Mouse (Mus musculus) gastrocnemius, adult 2 months (tissue): ENCODE measurements at regions not wholly inside any gene's neighbourhood (a gene's known extent, or its start where the extent isn't known, plus 50 kb on each side); places are given as distances from the start of the nearest gene placed in this dataset.
"Not testable (repeated sequence)": the region's sequence is repeated elsewhere in the genome, so short reads cannot be mapped to it uniquely, and the experiment has no call there.

Source experiments
- DNase-seq: peaks from one replicate; pipeline ENCODE4 v3.0.0; 2022
- H3K27ac ChIP-seq: fragments of 200-600 bp; 2 replicates; pipeline ENCODE4 v1.8.1; 2022; ENCODE audit warnings: mild to moderate bottlenecking
- H3K4me3 ChIP-seq: fragments of 200-600 bp; 2 replicates; pipeline ENCODE4 v1.8.1; 2022; ENCODE audit warnings: mild to moderate bottlenecking, moderate library complexity
- CTCF ChIP-seq: fragments of 200-600 bp; IDR thresholded peaks from 2 replicates; pipeline ENCODE4 v1.8.1; 2022; ENCODE audit warnings: antibody characterized with exemption, mild to moderate bottlenecking, moderate library complexity
- intact Hi-C: fragments of 180-260 bp; cut with DNase I; formaldehyde crosslinking; loops from one replicate; pipeline ENCODE4 v1.15.1; 2025

DNA sequence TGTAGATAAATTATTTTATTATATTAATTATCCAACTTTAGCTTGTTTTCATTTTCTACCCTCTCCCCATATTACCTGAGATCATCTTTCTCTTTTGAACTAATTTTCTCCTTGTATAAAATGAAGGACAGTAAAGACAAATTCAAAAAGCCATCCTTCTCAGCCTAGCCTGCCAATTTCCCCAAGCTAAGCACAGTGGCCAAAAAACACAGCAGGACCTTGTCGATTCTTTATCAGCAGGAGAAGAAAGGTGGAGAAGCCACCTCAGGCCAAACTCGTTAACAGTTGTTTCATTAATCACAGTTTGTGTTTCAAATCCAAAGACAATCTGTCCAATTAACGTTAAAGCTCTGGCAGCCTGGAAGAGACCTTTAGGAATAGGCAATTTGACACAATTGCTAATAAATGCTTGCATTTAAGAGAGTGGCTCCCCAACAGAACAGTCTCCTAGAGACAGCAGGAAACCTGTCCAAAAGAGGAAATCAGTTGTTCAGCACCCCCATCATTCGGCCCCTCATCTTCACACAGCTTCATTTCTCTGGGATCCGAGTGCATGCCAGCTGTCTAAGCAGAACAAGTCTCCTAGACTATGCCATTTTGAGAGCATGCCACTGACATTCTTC is 135.7 kb upstream of the Tlr4 start:
- no peak for DNase-seq
- no peak for TF ChIP-seq CTCF
- H3K27ac ChIP-seq = no peak overlapping the region

DNA sequence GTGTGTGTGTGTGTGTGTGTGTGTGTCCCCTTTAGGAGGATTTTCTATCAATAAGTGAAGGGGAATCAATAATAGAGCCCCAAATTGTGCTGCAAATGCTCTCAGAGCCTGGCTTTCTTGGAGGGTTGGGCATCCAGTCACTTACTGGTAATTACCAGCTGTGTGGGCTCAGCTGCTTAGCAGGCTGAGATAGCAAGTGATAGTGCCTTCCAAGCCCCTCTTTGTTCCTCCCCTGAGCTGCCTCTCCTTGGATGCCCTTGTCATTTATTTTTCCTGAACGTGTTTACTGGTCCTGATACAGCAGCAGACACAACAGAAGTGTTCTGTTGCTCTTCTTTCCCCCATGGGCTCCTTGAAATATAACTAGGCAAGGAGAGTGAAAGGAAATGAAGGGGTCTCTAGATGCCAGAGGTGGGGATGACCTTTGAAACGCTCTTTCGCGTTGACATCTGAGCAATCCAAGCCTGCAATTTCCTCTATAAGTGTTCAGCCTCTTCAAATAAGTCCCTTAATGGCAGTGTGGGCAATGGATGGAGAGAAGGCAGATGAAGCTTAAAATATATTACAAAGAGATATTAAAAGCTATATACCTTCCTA is 133.3 kb upstream of the Tlr4 start:
- no peak for DNase-seq
- intact Hi-C loops = no loop called here
- H3K4me3 ChIP-seq = no peak overlapping the region
- no peak overlapping the region for H3K27ac ChIP-seq
- TF ChIP-seq CTCF = no peak

More for the DNA sequence above, 135.7 kb upstream of the Tlr4 start:
- H3K4me3 ChIP-seq = no peak overlapping the region
- intact Hi-C loops = no loop called here

DNA sequence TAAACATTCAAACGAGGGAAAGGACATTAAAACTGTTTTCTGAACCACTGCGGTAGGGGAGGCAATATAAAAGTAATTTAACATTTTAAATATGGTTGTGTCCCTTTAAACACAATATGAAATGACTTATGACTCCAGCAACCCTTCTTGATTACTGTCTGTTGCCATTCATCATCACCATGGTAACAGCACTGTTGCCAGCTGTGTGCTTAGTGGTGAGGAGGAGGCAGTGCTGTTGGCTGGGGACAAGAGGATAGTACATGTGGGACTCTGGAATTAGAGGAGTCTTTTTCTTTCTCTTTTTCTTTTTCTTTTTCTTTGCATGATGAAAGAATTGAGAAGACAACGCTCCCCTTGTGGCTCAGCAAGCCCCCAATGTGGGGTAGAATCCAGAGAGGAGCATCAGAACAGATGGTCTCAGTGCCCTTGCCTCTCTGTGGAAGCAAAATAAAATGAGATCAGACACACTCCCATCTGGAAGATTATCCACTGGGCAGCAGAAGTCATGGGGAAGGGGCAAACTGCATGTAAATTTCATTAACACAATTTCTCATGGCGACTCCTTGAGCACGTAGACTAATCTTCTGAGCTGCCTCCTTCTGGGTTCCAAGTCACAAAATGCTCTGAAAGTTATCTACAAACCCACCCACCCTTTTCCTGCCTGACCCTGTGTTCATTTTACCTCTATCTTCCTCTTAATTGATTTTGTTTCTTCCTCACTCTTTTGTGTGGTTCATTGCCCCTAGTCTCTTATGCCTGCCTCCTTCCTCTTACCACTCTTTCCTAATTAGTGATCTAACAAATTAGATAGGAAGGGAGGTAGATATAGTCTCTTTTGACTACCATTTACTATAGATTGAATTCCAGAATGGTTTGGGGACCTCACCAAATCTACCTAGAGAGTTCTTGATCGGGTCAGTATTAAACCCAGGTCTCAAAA is 111.3 kb upstream of the Tlr4 start:
- intact Hi-C loops = no loop called here
- TF ChIP-seq CTCF = no peak
- no peak overlapping the region for H3K4me3 ChIP-seq
- no peak overlapping the region for H3K27ac ChIP-seq
- DNase-seq = peak; percentile 21

DNA sequence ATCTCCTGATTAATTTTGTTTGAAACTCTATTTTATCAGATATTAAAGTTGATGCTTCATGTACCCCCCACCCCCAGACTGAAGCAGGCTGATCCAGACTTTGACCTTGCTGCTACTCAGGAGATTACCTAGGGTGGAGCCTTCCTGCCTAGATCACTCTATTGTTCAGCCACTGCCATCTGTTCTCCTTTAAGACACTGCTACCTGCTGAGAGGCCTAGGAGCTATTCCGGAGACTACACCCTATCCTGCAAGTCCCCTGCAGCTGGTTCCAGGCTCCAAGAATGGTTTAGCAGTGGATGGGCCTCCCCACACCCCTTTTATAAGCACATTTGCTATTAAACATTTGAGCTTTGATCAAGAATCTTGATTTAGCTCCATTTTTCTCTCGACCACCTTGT is 90.0 kb upstream of the Tlr4 start:
- no peak overlapping the region for H3K4me3 ChIP-seq
- H3K27ac ChIP-seq = no peak overlapping the region
- no peak for DNase-seq
- intact Hi-C loops = no loop called here
- no peak for TF ChIP-seq CTCF

DNA sequence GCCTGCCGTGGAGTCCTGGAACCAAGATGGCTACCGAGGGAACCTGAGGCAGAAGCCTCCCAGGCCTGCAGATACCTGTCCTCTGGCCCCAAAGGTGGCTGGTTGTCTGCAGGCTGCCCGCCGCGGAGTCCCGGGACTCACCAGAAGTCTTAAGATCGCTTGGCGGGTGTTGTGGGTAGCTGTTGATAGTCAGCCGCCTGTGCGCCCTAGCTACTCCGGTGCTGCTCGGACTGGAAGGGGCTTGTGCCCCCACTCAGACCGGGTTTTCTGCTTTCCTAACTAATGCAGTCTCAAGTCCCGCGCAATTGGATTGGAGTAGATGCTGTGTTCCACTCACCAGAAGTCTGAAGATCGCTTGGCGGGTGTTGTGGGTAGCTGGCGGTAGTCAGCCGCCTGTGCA is 84.0 kb upstream of the Tlr4 start:
- H3K27ac ChIP-seq, intact Hi-C loops, DNase-seq, H3K4me3 ChIP-seq: not testable (repeated sequence)

DNA sequence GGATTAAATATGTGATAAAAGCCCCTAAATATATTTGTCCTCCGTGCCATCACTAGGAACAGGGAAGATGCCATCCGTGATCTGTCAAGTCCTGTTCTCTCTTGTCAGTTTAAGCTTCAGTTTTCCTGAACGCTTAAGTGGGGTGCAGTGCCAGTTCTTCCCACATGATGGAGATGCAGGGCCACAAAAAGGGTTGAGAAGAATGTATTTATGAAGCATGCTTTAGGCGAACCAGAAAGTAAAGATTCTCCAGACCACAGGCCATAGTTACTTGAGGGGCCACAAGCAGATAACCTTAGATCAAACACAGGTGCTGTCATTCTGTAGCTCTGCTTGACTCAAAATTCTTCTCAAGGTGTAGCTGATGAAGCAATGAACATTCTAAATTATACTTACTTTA is 58.6 kb upstream of the Tlr4 start:
- no peak overlapping the region for H3K4me3 ChIP-seq
- intact Hi-C loops = no loop called here
- H3K27ac ChIP-seq = no peak overlapping the region
- DNase-seq = peak; percentile 35
- TF ChIP-seq CTCF = peak; percentile 83
